Mouse (Mus musculus) regulatory T cell (primary cell): Measurements from ENCODE around the gene Slc9a9.

Experiments
- in situ Hi-C: fragments of 300-600 bp; cut with MboI, MseI; formaldehyde crosslinking; loops from one replicate; pipeline ENCODE4 v1.15.1; 2025; ENCODE audit warnings: high pct_unique_total_duplicates

Slc9a9 gene

DNA sequence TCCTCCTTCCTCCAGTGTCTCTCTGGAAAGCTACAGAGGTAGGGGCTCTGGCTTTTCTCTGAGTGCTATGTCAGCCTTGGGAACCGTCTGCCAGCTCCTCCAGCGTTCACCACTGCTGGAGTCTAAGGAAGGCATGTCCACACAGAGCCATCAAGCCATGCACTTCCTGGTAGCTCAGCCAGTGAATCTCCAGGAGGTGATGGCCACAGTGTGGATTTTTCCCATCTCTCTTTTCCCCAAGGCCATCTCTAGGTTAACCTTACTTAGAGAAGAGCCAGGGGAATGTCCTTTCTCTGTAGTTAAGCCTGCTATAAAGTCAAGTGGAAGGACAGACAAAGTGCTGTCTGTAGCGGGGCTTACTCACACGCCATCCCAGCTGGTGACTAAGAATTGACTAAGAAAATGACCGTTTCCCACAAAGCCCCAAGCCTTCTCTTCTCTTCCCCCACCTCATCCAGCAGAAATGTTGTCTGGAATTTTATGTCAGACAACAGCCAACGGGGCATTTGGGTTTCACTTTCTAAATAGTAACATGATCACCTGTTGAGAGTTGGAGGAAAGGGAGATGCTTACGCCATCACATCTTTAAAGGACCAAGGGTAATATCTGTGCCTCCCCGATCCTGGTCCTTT is 523.3 kb downstream of the Slc9a9 start:
- in situ Hi-C loops, result loop anchor here (10.0 kb wide), 1 partner anchor 212 kb away; the partner anchor contains the start of gene Chst2

- in situ Hi-C loops, result loop anchor here (10.0 kb wide), 1 partner anchor 211 kb away; the partner anchor contains the start of gene Chst2
Observed at GRCm38 (mm10) chr9:95193672-95194071, 524.0 kb downstream of the Slc9a9 start.

DNA sequence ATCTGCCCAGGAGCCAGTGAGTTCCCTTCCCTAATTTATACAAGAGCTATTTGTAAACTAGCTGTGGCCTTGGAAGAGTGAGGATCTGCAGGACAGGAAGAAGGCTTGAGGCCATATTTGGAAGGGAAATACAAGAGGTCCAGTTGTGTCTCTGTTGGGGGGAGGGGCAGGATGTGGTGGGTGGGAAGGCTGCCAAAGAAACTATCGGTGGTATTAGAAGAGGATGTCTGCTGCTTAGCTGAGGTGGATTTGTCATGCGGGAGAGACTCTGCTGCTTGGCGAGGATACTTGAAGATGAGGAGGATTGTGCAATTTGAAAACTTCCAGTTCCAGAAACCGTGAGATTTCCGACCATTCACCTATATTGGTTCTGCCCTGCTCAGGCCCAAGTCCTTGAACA is 524.4 kb downstream of the Slc9a9 start:
- in situ Hi-C loops, result loop anchor here (10.0 kb wide), 1 partner anchor 211 kb away; the partner anchor contains the start of gene Chst2

- in situ Hi-C loops, result no loop called here
Observed at GRCm38 (mm10) chr9:95207661-95208060, 538.0 kb downstream of the Slc9a9 start.

GRCm38 (mm10) chr9:95208681-95209080 is 539.0 kb downstream of the Slc9a9 start:
- in situ Hi-C loops, result no loop called here

- in situ Hi-C loops, result no loop called here
Observed at GRCm38 (mm10) chr9:95220009-95220408, 550.3 kb downstream of the Slc9a9 start.

DNA sequence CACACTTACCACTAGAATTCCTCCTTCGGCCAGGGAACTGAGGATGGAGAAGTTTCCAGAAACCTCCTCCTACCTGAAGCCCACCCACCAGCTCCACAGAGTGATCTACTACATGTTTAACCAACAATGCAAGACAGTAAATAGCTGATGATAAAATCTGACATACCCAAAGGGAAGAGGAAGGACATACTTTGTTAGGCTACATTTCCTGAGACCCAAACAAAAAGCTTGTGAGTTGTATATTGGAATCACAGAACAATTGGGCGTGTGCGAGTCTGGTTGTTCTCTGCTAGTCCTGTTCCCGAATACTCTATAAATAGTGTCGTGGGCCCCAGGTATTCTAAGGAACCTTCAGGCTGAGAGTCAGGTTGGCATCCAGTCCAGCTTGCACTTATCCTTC is 551.6 kb downstream of the Slc9a9 start:
- in situ Hi-C loops, result no loop called here

GRCm38 (mm10) chr9:95226986-95227385 is 557.3 kb downstream of the Slc9a9 start:
- in situ Hi-C loops, result no loop called here

GRCm38 (mm10) chr9:95228123-95228522 is 558.4 kb downstream of the Slc9a9 start:
- in situ Hi-C loops, result no loop called here

GRCm38 (mm10) chr9:95229147-95229546 is 559.4 kb downstream of the Slc9a9 start:
- in situ Hi-C loops, result no loop called here

GRCm38 (mm10) chr9:95239900-95240299 is 570.2 kb downstream of the Slc9a9 start:
- in situ Hi-C loops, result no loop called here

GRCm38 (mm10) chr9:95242628-95243195 is 573.0 kb downstream of the Slc9a9 start:
- in situ Hi-C loops, result no loop called here

DNA sequence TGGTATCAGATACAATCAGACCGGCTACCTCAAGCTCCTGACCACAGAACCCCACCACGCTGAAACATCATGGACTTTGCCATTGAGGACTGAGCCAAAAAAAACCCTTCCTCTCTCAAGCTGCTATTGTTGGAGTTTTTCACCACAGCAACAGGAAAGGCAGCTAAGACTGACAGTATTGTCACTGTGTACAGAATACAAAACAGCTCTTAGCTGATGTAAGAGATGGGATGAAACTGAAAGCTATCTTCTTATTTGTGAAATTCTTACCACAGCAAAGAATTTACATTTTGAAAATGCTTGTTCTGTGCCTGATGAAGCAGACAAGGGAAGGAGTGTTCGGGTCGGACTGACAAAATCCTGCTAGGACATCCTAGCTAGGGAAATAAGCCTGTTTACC is 584.5 kb downstream of the Slc9a9 start:
- in situ Hi-C loops, result no loop called here

- in situ Hi-C loops, result no loop called here
Observed at GRCm38 (mm10) chr9:95255844-95256243, 586.1 kb downstream of the Slc9a9 start.

GRCm38 (mm10) chr9:95256680-95257316 is 587.1 kb downstream of the Slc9a9 start:
- in situ Hi-C loops, result no loop called here

- in situ Hi-C loops, result no loop called here
Observed at GRCm38 (mm10) chr9:95262851-95263250, 593.1 kb downstream of the Slc9a9 start.

DNA sequence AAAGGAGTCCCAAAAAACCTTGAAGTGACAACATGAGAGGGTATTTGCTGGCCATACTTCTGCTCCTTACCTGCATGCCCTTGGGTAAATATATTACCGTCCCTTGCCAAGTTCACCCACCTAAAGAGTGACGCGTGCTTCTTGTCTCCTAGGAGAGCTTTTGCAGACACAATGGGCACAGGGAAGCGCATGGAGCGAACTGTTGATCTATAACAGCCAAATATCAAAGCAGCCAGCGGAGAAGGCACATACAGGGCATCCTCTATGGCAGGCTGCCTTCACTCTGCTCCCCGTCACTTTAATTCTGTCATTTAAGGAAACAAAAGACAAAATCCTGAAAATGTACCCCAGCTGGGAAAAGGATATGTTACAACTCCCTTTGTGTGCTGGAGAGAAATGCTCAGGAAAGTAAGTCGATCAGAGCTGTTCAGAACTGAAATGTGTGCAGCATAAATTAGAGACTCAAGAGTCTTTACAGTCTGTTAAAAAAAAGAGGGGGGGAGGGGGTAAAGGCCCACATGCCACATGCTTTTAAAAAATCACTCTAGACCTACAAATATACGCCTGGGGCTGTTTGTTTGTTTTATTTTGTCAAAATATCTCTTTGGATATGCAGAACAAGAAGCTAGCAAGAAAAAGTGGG is 594.3 kb downstream of the Slc9a9 start:
- in situ Hi-C loops, result no loop called here

DNA sequence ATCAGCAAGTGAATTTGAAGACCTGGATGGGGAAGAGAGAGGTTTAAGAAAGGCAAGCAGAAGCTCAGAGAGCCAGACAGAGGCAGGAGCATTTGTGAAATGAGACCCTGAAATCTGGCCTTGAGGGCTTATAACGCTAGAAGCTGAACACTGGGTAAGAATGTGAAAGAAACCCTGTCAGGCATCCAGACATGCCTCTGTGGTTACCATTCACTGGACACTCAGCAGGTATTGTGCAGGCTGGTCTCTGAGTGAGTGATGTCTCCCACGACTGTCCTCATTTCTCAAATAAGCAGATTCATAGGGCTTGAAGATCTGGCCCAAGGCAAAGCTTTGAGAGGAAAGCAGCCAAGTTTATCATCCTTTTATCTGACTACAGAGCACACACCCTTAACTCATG is 596.5 kb downstream of the Slc9a9 start:
- in situ Hi-C loops, result no loop called here

DNA sequence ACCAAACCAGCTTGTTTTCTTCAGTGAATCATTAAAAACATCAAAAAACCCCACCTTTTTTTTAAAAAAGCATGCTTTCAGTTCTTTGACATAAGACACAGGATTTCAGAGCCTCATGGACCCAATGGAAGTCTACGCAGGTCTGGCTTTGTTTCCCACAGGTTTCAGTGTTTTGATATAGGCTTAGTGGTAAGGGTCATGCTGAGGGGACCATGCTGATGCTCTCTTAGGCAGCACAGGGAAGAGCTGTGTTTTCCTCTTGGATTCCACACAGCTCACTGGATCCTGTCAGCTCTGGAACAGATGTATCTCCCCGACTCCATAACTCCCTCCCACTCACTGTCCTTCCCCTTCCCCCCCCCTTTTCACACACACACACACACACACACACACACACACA is 597.2 kb downstream of the Slc9a9 start:
- in situ Hi-C loops, result no loop called here

- in situ Hi-C loops, result loop anchor here (5.0 kb wide), 1 partner anchor 43 kb away; no protein-coding TSS in a partner anchor
Observed at GRCm38 (mm10) chr9:95279590-95280344, 610.1 kb downstream of the Slc9a9 start.
